Mouse (Mus musculus): ENCODE measurements around the gene Dgkz. TPM values are rescaled to one million over a fixed set of nuclear protein-coding genes. Genes with fewer than 3 reads are reported as not detected.

The Dgkz gene
- polyA plus RNA-seq, 1 experiment from 2014 or later, result 52.1 TPM

GRCm38 (mm10) chr2:91884616-91885015 lies 91.0 kb downstream of the Dgkz start:
- Histone ChIP-seq H3K27me3 (ENCODE audit: insufficient read depth, low read length) (no peaks in the 10 kb centered on the region), H3K4me1 (ENCODE audit: insufficient read depth, low read length) (no peaks in the 10 kb centered on the region), H3K9ac (replicated peaks; ENCODE audit: low read length) (no peak overlapping the region), H3K9me3 (ENCODE audit: low read length) (no peaks in the 10 kb centered on the region), H3K4me2 (replicated peaks; ENCODE audit: low read depth, low read length) (no peak overlapping the region), H3K36me3 (ENCODE audit: insufficient read depth, low read length) (peaks cover 14% of the 10 kb centered on the region), H3K4me3 (ENCODE audit: low read length) (no peak overlapping the region), H3K27ac (ENCODE audit: low read length) (no peak overlapping the region)
- 88% methylated on average over 4 of the region's 4 CpGs for WGBS
- no peak for ATAC-seq (ENCODE audit: low FRiP score, low TSS enrichment)

GRCm38 (mm10) chr2:91883961-91884360 lies 91.7 kb downstream of the Dgkz start:
- Histone ChIP-seq H3K9ac (replicated peaks; ENCODE audit: low read length) (no peak overlapping the region), H3K9me3 (ENCODE audit: low read length) (no peaks in the 10 kb centered on the region), H3K27me3 (ENCODE audit: insufficient read depth, low read length) (no peaks in the 10 kb centered on the region), H3K4me2 (replicated peaks; ENCODE audit: low read depth, low read length) (no peak overlapping the region), H3K4me1 (ENCODE audit: insufficient read depth, low read length) (no peaks in the 10 kb centered on the region), H3K36me3 (ENCODE audit: insufficient read depth, low read length) (peaks cover 14% of the 10 kb centered on the region), H3K27ac (ENCODE audit: low read length) (no peak overlapping the region), H3K4me3 (ENCODE audit: low read length) (no peak overlapping the region)
- 83% methylated on average over 4 of the region's 4 CpGs for WGBS
- no peak for ATAC-seq (ENCODE audit: low FRiP score, low TSS enrichment)

Small RNAs within 50 kb of the gene (microRNA-seq; reads per million reads assigned to microRNA genes)
- gene Mir6999, result not detected

Other genes starting within 250 kb of the Dgkz start
- gene Ambra1, start 245.7 kb downstream of the Dgkz start, polyA plus RNA-seq (2015; fragmentation: Nextera tagmentation; extraction: Ambion mirVana), result 20.7 and 24.5 TPM in 2 replicates
- 0.11 and 0.19 TPM in 2 replicates for gene Chrm4, start 48.6 kb downstream of the Dgkz start, polyA plus RNA-seq (2015; fragmentation: Nextera tagmentation; extraction: Ambion mirVana)
- 1,159 and 1,184 TPM in 2 replicates for gene Mdk, start 43.6 kb downstream of the Dgkz start, polyA plus RNA-seq (2015; fragmentation: Nextera tagmentation; extraction: Ambion mirVana)
- 0.27 and 0.71 TPM in 2 replicates for gene Gm9821, start 30.2 kb downstream of the Dgkz start, polyA plus RNA-seq (2015; fragmentation: Nextera tagmentation; extraction: Ambion mirVana)
- gene Creb3l1, start 48.6 kb upstream of the Dgkz start, polyA plus RNA-seq (2015; fragmentation: Nextera tagmentation; extraction: Ambion mirVana), result 12.3 and 14.9 TPM in 2 replicates
- 25.2 and 33.8 TPM in 2 replicates for gene Phf21a, start 117.3 kb upstream of the Dgkz start, polyA plus RNA-seq (2015; fragmentation: Nextera tagmentation; extraction: Ambion mirVana)